Mouse (Mus musculus) naive thymus-derived CD4-positive, alpha-beta T cell, adult 2 months (primary cell): ENCODE data around the gene Nadk2.

Experiments
- DNase-seq: peaks from one replicate; pipeline ENCODE4 v3.0.0-alpha.2; 2011; ENCODE audit warnings: low read depth

Gene Nadk2

DNA sequence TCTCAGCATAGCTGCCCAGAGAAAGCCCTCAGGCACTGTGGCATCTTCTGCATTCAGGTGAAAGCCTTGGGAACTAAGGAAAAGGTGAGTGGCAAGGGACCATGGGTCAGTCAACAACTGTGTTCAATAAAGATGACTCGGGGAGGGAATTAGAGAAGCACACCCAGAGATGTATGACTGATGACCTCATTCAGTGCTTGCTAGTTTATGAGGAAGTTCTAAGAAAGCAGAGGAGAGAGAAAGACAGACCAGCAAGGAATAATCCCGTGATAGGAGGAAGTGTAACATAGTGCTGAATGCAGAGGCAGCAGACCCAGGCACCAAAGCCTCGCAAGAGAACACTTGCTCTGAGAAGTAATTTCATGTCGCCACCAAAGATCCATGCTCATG, 60.4 kb downstream of the Nadk2 start:
- DNase-seq: no peak

DNA sequence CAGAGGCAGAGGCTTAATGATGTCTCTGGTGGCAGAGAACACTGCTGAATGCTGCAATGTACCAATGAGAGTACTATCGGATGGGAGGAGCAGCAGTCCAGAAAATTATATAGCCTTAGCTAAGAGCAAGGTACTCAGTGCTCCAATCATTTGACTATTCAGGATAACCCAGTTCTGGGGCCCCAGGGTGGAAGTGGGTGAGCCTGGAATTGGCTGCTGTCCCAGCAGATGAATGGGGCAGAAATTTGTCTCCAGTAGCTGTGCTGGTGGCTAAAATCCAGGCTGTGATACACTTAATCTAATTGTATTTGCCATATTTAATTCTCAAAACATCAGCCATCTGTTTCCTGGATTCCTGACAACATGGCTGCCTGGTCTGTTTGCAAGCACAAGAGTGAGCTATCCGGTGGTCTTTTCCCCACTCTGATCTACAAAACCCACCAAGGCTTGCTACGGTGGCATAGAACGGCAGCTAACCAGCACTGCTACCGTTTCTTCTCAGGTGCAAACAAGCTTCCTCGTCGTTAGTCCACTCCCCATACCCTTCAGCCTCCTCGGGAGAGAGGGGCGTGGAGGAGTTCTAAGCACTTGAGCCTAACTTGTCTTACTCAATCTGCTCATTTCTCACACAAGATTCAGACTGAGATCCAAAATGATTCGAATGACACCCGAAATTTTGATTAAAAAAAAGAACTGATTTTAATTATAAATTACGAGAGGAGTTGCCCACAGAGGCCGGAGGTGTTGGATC, 61.8 kb downstream of the Nadk2 start:
- no peak for DNase-seq

DNA sequence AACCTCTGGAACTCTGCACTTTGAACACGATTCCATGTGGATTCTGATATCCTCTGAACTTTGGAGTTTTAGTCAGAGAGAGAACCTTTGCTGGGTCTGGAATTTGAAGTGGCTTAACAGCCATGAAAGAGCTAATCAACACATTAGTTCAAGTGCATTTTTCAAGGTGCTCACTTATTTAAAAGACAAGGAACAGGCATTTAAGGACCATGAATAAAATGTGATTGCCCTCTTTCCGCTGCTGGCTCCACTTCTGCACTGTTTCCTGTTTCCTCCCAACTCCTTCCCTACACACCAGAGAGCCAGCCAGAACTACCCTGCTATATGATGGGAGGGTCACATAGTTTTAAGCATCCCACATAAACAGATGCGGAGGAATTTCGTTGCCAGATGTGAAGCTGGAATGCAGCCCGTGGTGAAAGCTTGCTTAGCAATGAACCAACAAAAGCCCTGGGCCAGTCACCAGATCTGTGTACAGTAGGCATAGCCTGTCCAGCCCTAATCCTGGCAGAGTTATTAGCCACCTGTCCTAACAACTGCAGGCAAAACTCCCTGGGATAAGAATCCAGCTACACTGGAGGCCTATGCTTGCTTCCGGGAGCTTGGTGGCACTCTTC, 63.9 kb downstream of the Nadk2 start:
- no peak for DNase-seq

DNA sequence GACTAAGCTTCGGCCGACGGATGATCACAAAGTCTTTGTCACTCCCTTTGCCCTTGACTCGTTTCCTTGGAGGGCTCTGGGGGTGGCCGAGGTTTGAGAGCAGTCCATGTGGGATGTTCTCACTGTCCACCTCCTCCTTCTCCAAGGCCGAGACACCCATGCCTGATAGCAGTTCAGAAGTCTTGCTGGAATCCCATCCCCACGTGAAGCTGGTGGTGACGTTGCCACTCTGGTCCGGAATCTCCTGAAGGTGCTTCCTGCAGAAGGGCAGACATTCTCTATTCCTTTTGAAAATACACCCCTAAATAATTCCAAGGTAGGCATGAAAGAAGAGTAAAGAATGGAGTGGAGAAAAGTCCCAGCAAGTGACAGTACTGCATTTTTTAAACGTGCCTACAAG, 68.4 kb downstream of the Nadk2 start:
- DNase-seq: no peak

DNA sequence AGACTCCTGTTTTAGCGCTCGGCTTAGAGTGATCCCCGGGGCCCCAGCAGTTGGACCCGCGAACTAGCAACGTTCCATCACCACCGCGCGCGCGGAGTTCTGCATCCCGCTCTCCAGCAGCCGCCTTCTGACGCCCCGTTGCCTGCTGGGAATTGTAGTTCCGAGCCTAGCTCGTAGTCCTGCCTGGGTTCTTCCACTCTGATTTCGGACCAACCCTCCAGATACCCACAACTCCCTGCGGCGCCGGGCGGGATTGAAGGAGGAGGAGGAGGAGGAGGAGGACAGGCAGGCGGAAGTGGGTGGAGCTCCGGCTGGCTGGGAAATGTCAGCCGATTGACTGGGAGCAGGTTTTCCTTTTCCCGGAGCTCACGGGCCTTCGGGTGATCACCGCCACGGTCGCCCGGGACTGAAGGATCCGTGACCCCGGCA, 69.2 kb downstream of the Nadk2 start, which contains the start of gene Lmbrd2:
Gene Lmbrd2, plus strand, starts transcription at position 299 of the 429 bp plus-strand sequence.
- DNase-seq: peak; percentile 93

DNA sequence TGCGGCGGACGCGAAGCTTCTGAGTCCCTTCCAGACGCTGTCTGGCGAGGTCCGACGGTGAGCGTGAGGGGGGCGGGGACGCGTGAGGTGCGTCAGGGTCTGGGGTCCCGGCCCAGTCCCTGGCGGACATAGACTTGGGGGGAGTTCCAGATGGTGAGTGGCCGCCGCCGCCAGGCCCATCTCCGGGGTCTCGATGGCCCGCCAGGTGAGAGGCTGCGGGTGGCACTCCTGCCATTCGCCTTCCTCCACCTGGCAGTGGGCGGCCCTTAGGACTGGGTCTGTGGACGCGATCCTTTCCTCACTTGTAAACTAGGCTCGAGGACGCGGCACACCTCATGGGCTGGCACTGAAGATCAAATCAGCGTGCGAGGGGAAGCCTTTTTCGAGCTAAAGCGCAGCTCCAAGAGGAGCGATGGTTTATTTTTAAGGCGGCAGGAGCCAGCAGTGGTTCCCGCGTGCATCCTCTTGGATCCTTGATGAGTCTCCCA, 69.7 kb downstream of the Nadk2 start:
- DNase-seq: no peak

DNA sequence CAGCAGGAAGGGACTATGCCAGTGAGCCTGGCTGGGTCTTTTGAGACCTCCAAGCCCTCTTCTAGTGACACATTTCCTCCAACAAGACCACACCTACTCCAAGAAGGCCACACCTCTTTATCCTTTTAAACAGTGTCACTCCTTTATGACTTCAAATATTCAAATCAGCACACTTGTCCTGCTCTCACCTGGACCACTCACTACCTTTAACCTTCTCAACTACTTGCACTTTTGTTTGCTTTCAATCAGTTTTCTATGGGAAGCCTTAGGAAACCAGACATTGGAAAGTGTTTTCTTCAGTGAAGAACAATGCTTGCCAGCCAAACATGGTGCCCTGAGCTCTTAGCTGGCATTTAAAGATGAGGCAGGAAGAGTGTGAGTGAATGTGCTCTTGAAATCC, 84.3 kb downstream of the Nadk2 start, which contains the start of gene Skp2:
Gene Skp2, minus strand, starts transcription at position 101 of the 400 bp plus-strand sequence.
- no peak for DNase-seq
